Comparison of ENCODE assay signal across 8 mouse cellular contexts in genomic region chr13:43725698-43726097, GRCm38 (mm10). TPM values are rescaled to one million over a fixed set of nuclear protein-coding genes. Genes with fewer than 3 reads are reported as not detected.
DNase-seq lines count a peak whose midpoint lies in the region; ATAC-seq and TF ChIP-seq lines count a peak whose summit lies in the region.

No protein-coding gene starts in this region.

- no peaks in the 10 kb centered on the region for H3K27me3 ChIP-seq in liver, embryonic 12.5 days (replicated peaks)

- no peak overlapping the region for H3K9ac ChIP-seq in liver, embryonic 12.5 days

- no peak overlapping the region for H3K4me3 ChIP-seq in liver, embryonic 12.5 days
- H3K4me3 ChIP-seq in left cerebral cortex, adult 2 months = no peak overlapping the region

- no peaks in the 10 kb centered on the region for H3K4me1 ChIP-seq in liver, embryonic 12.5 days

- H3K4me2 ChIP-seq in liver, embryonic 12.5 days = no peak overlapping the region

- H3K27ac ChIP-seq in liver, embryonic 12.5 days = no peak overlapping the region
- no peak overlapping the region for H3K27ac ChIP-seq in left cerebral cortex, adult 2 months

- DNase-seq in liver (peak; percentile 52), ZHBTc4 (ENCODE audit: low read depth, low spot score) (peak; percentile 80)
- DNase-seq in cerebellum, postnatal 36 days = peak; percentile 80 to 85
- peak; percentile 63 to 65 for DNase-seq in heart, postnatal 36 days
- DNase-seq in left cerebral cortex, adult 2 months (ENCODE audit: extremely low spot score in 1 of 2, low spot score in 2 of 2) = peak; percentile 41 to 51
- peak; percentile 57 for DNase-seq in thymus, postnatal 0 days (ENCODE audit: low spot score)

- intact Hi-C loops in heart, postnatal 36 days (cut with DNase I) = loop anchor here (1.0 kb wide), 1 partner anchor 129 kb away; no protein-coding TSS in a partner anchor
- intact Hi-C loops in left cerebral cortex, adult 2 months (cut with DNase I) = loop anchor here (1.0 kb wide), 1 partner anchor 129 kb away; no protein-coding TSS in a partner anchor

- 13% methylated on average over 7 of the region's 7 CpGs for WGBS in liver, embryonic 12.5 days (ENCODE audit: insufficient replicate concordance)

- no peaks in the 10 kb centered on the region for H3K9me3 ChIP-seq in liver, embryonic 12.5 days (replicated peaks)

- ATAC-seq in liver, embryonic 12.5 days = no peak
- ATAC-seq in monocyte, adult 5-6 weeks (replicated peaks; ENCODE audit: insufficient number of reproducible peaks, low FRiP score, low TSS enrichment, poor library complexity, severe bottlenecking) = peak; percentile 78

- H3K36me3 ChIP-seq in liver, embryonic 12.5 days = no peaks in the 10 kb centered on the region

- peak; percentile 81 for TF ChIP-seq CTCF in left cerebral cortex, adult 2 months (IDR thresholded peaks at IDR 0.05)

RNA-seq across cellular contexts. Expression of gene Cd83, which starts 58.9 kb away (rescaled TPM):
- 0.64 and 0.89 TPM in 2 replicates for polyA plus RNA-seq in liver, embryonic 12.5 days (2016; fragmentation: Nextera tagmentation; extraction: Ambion mirVana)
- total RNA-seq in heart, postnatal 36 days (2021) = 1 to 10 TPM; 4.1 to 4.5 TPM
- 1 to 10 TPM; 8.0 to 9.4 TPM for total RNA-seq in left cerebral cortex, adult 2 months (2021)
- 165 to 355 TPM (median 352 TPM) in 3 replicates for total RNA-seq in monocyte, adult 5-6 weeks (2017)
- polyA plus RNA-seq in thymus, postnatal 0 days (2015; fragmentation: Nextera tagmentation; extraction: Ambion mirVana) = 122 and 138 TPM in 2 replicates

Comparison
In these comparisons a context has a peak if more than half of its experiments do, and no peak if none do; other contexts are left out.
1. RNA of gene Cd83, which starts 58.9 kb away (total RNA-seq): 165 to 355 TPM in monocyte, adult 5-6 weeks; 8.0 to 9.4 TPM in left cerebral cortex, adult 2 months and 4.1 to 4.5 TPM in heart, postnatal 36 days; every median in the first group is over 10 times any median in the second.
2. Peak in every context shown above with its lines, with median percentiles within 50 percentile points of each other: DNase-seq.